Mouse (Mus musculus): ENCODE data around the gene Slx4ip. TPM values are rescaled to one million over a fixed set of nuclear protein-coding genes. Genes with fewer than 3 reads are reported as not detected.

Slx4ip gene
- polyA plus RNA-seq, 1 experiment from 2014 or later = 5.8 TPM

DNA sequence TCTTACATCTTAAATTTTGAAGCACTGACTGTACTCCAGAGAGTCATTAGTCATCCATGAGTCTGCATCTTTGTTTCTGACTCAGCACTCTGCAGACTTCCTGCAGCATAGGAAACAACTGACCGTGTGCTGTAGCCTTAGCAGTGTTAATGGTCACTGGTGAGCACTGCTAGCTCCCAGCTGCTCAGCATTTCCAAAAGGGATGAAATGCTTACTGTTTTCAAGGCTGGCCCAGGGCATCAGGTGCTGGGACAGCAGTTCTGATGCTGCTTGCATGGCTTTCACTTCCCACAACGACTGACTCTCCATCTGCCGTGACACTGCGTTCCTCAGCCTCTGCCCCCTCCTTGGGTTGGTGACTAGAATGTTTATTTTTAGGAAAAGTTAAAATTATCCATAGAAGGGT, 30.0 kb downstream of the Slx4ip start:
- no peak overlapping the region for H3K4me2 ChIP-seq (ENCODE audit: low read length)
- H3K9me3 ChIP-seq (ENCODE audit: control insufficient read depth, low read length) = no peaks in the 10 kb centered on the region
- DNase-seq (ENCODE audit: low spot score) (no peak), ATAC-seq (replicated peaks; ENCODE audit: low FRiP score, low TSS enrichment, low read depth) (0 out of 2 replicates have a peak, but pooled peaks have one; percentile 27)
- WGBS = 28% methylated on average over 4 of the region's 4 CpGs
- no peak overlapping the region for H3K4me3 ChIP-seq (ENCODE audit: low read depth, low read length)
- H3K4me1 ChIP-seq (replicated peaks; ENCODE audit: control insufficient read depth, insufficient read depth, low read length) = peaks cover 9% of the 10 kb centered on the region
- H3K36me3 ChIP-seq (ENCODE audit: control insufficient read depth, insufficient read depth, low read length) = no peaks in the 10 kb centered on the region
- H3K9ac ChIP-seq (ENCODE audit: low read length) = no peak overlapping the region
- no peaks in the 10 kb centered on the region for H3K27me3 ChIP-seq (replicated peaks; ENCODE audit: control insufficient read depth, insufficient read depth, low read length)
- no peak overlapping the region for H3K27ac ChIP-seq (ENCODE audit: low read depth)

DNA sequence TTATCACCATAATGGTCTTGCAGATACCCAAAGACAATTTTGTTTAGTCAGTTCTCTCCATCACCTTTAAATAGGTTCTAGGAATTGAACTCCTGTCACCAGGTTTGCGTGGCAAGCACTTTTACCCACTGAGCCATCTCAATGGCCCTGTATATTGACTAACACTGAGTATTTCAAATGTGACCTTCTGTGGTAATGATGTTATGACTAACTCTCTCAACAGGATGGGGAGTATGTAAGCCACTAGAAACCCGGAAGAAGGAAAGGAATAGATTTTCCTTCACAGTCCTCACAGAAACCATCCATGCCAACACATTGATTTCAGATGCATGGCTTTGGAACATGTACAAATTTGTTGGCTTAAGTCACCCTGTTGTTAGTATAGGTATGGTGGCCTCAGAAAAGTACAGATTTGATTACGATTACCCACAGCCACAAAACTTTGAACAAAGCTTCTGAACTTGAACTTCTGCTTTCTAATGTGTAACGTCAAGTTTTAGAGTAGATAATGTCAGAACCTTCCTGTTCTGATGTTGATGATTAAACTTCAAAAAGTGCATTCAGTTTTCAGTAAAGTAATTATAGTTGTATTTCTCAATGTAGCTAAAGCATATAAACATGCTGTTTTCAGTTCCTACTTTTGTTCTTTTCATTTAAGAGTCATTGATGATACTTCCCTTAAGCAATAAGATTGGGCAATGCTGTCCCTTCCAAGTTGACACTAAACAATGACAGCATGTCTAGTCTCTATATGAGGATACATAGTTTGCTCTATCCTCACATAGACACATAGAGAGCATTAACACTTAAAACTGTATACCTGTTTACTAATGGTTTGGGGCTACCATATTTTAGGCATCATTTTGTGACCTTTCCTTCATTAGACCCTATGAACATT, 45.6 kb downstream of the Slx4ip start:
- no peak overlapping the region for H3K27ac ChIP-seq (ENCODE audit: low read depth)
- H3K9ac ChIP-seq (ENCODE audit: low read length) = no peak overlapping the region
- H3K9me3 ChIP-seq (ENCODE audit: control insufficient read depth, low read length) = no peaks in the 10 kb centered on the region
- H3K4me2 ChIP-seq (ENCODE audit: low read length) = no peak overlapping the region
- DNase-seq (ENCODE audit: low spot score) (no peak), ATAC-seq (replicated peaks; ENCODE audit: low FRiP score, low TSS enrichment, low read depth) (no peak)
- no peaks in the 10 kb centered on the region for H3K4me1 ChIP-seq (replicated peaks; ENCODE audit: control insufficient read depth, insufficient read depth, low read length)
- WGBS = 94% methylated on average over 4 of the region's 4 CpGs
- H3K4me3 ChIP-seq (ENCODE audit: low read depth, low read length) = no peak overlapping the region
- H3K36me3 ChIP-seq (ENCODE audit: control insufficient read depth, insufficient read depth, low read length) = no peaks in the 10 kb centered on the region
- no peaks in the 10 kb centered on the region for H3K27me3 ChIP-seq (replicated peaks; ENCODE audit: control insufficient read depth, insufficient read depth, low read length)

DNA sequence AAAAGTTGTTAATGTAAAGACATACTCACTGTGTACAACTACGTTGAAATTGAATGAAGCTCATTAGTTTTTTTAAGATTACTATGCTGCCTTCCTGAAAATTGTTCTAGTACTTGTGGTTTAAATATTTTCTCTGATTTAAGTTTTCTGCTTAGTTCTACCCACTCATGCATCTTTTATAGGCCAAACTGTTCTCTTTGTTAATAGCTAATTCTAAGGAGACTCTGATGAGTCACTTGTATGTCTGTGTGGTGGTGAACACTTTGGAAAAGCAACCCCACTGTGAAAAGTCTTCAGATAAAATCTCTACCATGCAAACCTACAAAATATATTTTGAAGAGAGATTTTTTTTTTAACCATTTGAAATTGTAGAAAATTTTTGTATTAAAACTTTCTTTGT, 47.2 kb downstream of the Slx4ip start:
- Histone ChIP-seq H3K4me1 (replicated peaks; ENCODE audit: control insufficient read depth, insufficient read depth, low read length) (no peaks in the 10 kb centered on the region), H3K4me3 (ENCODE audit: low read depth, low read length) (no peak overlapping the region), H3K36me3 (ENCODE audit: control insufficient read depth, insufficient read depth, low read length) (no peaks in the 10 kb centered on the region), H3K4me2 (ENCODE audit: low read length) (no peak overlapping the region), H3K27ac (ENCODE audit: low read depth) (no peak overlapping the region), H3K9ac (ENCODE audit: low read length) (no peak overlapping the region), H3K27me3 (replicated peaks; ENCODE audit: control insufficient read depth, insufficient read depth, low read length) (no peaks in the 10 kb centered on the region), H3K9me3 (ENCODE audit: control insufficient read depth, low read length) (no peaks in the 10 kb centered on the region)
- WGBS = 88% methylated on average over 1 of the region's 1 CpGs
- no peak for DNase-seq (ENCODE audit: low spot score)
- ATAC-seq (replicated peaks; ENCODE audit: low FRiP score, low TSS enrichment, low read depth) = no peak

DNA sequence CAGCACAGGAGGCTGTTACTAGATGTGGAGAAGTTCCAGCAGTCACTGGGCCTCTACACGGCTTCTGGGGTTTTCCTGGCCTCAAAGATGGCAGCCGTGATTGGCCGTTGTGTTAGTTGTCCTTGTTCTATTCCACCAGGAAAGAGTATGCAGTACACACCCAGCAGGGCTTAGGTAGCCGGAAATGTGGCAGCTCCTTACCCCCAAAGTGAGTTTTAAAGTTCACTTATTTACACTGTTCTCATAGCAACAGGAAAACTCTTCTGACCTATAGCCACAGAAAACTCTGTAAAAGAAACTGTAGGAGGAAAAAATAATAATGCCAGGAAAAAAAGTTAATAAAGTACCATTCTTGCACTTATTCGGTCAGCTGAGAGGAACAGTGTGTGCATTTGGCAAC, 55.3 kb downstream of the Slx4ip start:
- Histone ChIP-seq H3K4me1 (replicated peaks; ENCODE audit: control insufficient read depth, insufficient read depth, low read length) (0 out of 2 replicates have a peak, but pooled peaks cover 13% of the 10 kb centered on the region), H3K4me2 (ENCODE audit: low read length) (no peak overlapping the region), H3K27ac (ENCODE audit: low read depth) (no peak overlapping the region), H3K9me3 (ENCODE audit: control insufficient read depth, low read length) (no peaks in the 10 kb centered on the region), H3K27me3 (replicated peaks; ENCODE audit: control insufficient read depth, insufficient read depth, low read length) (no peaks in the 10 kb centered on the region), H3K4me3 (ENCODE audit: low read depth, low read length) (no peak overlapping the region), H3K36me3 (ENCODE audit: control insufficient read depth, insufficient read depth, low read length) (no peaks in the 10 kb centered on the region), H3K9ac (ENCODE audit: low read length) (no peak overlapping the region)
- WGBS = 84% methylated on average over 5 of the region's 5 CpGs
- ATAC-seq (replicated peaks; ENCODE audit: low FRiP score, low TSS enrichment, low read depth) (no peak), DNase-seq (ENCODE audit: low spot score) (no peak)

DNA sequence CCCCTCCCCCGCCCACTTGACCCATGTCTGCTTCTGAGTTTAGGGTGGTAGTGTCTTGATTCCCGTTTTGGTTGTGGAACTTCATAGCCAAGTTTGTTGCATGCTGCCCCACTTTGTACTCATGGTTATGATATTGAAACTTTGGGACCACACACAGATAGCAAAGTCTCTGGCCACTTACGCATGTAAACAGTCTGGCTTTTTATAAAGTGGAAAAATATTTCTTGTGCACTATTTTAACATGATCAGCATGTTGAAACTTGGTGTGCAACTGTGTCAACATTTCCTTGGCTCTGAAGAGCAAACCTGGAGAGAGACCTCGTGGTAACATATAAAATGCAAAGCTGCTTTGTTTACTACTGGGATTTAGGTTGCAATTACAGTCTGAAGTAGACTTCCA, 56.5 kb downstream of the Slx4ip start:
- Histone ChIP-seq H3K9me3 (ENCODE audit: control insufficient read depth, low read length) (no peaks in the 10 kb centered on the region), H3K27me3 (replicated peaks; ENCODE audit: control insufficient read depth, insufficient read depth, low read length) (no peaks in the 10 kb centered on the region), H3K4me3 (ENCODE audit: low read depth, low read length) (no peak overlapping the region), H3K9ac (ENCODE audit: low read length) (no peak overlapping the region), H3K4me1 (replicated peaks; ENCODE audit: control insufficient read depth, insufficient read depth, low read length) (0 out of 2 replicates have a peak, but pooled peaks cover 13% of the 10 kb centered on the region), H3K4me2 (ENCODE audit: low read length) (no peak overlapping the region), H3K27ac (ENCODE audit: low read depth) (no peak overlapping the region), H3K36me3 (ENCODE audit: control insufficient read depth, insufficient read depth, low read length) (no peaks in the 10 kb centered on the region)
- ATAC-seq (replicated peaks; ENCODE audit: low FRiP score, low TSS enrichment, low read depth) (no peak), DNase-seq (ENCODE audit: low spot score) (no peak)
- WGBS = 55% methylated on average over 4 of the region's 4 CpGs

DNA sequence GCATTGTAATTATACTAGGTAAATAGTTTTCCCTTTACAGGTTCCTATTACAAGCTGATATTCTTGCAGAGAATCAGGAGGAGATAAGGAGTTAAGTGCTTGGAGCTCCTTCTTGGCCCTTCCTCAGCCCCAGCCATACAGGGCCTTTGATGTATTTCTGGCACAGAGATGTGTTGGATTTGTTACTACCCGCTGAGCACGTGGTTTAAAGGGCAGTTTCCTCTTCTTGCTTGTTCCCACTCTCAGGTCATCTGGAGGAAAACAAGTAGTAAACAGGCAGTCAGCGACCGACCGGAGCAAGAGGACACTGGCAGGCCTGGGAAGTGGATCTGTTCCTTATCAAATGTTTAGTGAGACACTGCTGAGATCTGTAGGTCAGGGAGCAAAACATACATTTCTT, 56.9 kb downstream of the Slx4ip start:
- 0 out of 2 replicates have a peak, but pooled peaks cover 13% of the 10 kb centered on the region for H3K4me1 ChIP-seq (replicated peaks; ENCODE audit: control insufficient read depth, insufficient read depth, low read length)
- H3K4me2 ChIP-seq (ENCODE audit: low read length) = no peak overlapping the region
- H3K27me3 ChIP-seq (replicated peaks; ENCODE audit: control insufficient read depth, insufficient read depth, low read length) = no peaks in the 10 kb centered on the region
- 20% methylated on average over 5 of the region's 5 CpGs for WGBS
- no peaks in the 10 kb centered on the region for H3K36me3 ChIP-seq (ENCODE audit: control insufficient read depth, insufficient read depth, low read length)
- ATAC-seq (replicated peaks; ENCODE audit: low FRiP score, low TSS enrichment, low read depth) (no peak), DNase-seq (ENCODE audit: low spot score) (no peak)
- H3K27ac ChIP-seq (ENCODE audit: low read depth) = no peak overlapping the region
- H3K9me3 ChIP-seq (ENCODE audit: control insufficient read depth, low read length) = no peaks in the 10 kb centered on the region
- H3K4me3 ChIP-seq (ENCODE audit: low read depth, low read length) = no peak overlapping the region
- no peak overlapping the region for H3K9ac ChIP-seq (ENCODE audit: low read length)

DNA sequence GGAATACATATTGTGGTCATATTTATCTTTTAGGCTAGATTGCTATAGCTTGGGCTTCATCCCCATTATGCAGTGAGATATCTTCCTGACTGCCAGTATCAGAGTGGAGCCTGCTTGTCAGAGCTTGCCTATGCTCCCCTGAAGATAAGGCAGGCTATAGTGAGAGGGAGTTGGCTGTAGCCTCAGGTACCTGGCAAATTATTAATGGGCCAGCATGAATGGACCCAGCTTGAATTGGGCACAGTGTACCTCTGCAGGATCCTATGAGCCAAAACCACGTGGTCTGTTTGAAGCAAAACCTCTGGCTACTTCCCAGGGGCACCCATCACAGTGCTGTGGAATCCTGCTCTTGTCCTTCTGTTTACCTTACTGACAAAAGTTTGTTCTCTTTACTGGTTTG, 61.2 kb downstream of the Slx4ip start:
- Histone ChIP-seq H3K36me3 (ENCODE audit: control insufficient read depth, insufficient read depth, low read length) (no peaks in the 10 kb centered on the region), H3K9ac (ENCODE audit: low read length) (no peak overlapping the region), H3K27me3 (replicated peaks; ENCODE audit: control insufficient read depth, insufficient read depth, low read length) (no peaks in the 10 kb centered on the region), H3K4me3 (ENCODE audit: low read depth, low read length) (no peak overlapping the region), H3K27ac (ENCODE audit: low read depth) (no peak overlapping the region), H3K4me1 (replicated peaks; ENCODE audit: control insufficient read depth, insufficient read depth, low read length) (peaks cover 10% of the 10 kb centered on the region; the same call in 1 of the 2 replicates), H3K9me3 (ENCODE audit: control insufficient read depth, low read length) (no peaks in the 10 kb centered on the region), H3K4me2 (ENCODE audit: low read length) (no peak overlapping the region)
- DNase-seq (ENCODE audit: low spot score) (no peak), ATAC-seq (replicated peaks; ENCODE audit: low FRiP score, low TSS enrichment, low read depth) (no peak)
- WGBS = 26% methylated on average over 1 of the region's 1 CpGs

DNA sequence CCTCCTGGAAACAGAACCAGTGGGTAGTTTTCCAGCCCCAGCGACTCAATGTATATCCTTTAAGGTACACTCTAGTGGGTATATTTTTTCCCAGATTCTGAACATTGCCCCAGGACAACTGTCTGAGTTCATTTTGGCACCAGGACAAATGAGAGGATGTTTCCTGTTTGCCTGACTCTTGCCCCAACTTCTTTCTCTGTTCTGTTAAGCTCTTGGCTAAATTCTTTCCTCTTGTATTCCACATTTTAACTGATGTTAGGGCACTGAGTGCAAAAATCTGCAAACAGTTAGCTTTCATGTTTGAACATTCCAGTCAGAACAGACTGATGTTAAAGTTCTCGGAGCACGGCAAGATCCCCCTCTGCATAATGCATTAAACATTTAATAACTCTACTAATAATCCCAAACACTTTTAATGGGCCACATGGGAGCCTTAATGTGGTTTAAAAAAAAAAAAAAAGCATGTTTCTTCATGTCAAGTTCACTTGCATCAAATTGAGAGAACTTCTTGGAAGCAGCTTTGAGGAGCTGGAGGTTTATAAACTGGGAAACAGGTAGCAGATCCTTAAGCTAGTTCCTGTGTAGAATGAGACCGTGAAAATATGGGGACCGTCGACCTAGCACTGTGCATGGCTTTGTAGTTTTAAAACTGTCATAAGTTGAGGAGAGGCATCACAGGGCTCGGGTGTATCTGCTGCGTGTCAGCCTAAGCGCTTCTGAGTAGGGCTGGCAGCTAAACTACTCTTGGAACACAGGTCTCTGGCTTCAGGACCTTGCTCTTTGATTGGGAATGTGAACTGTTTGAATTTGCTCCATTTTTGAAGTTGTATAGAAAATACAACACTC, 64.9 kb downstream of the Slx4ip start:
- Histone ChIP-seq H3K9me3 (ENCODE audit: control insufficient read depth, low read length) (no peaks in the 10 kb centered on the region), H3K4me2 (ENCODE audit: low read length) (no peak overlapping the region), H3K4me1 (replicated peaks; ENCODE audit: control insufficient read depth, insufficient read depth, low read length) (peaks cover 6% of the 10 kb centered on the region; the same call in 1 of the 2 replicates), H3K36me3 (ENCODE audit: control insufficient read depth, insufficient read depth, low read length) (no peaks in the 10 kb centered on the region), H3K27me3 (replicated peaks; ENCODE audit: control insufficient read depth, insufficient read depth, low read length) (no peaks in the 10 kb centered on the region), H3K27ac (ENCODE audit: low read depth) (no peak overlapping the region), H3K9ac (ENCODE audit: low read length) (no peak overlapping the region), H3K4me3 (ENCODE audit: low read depth, low read length) (no peak overlapping the region)
- ATAC-seq (replicated peaks; ENCODE audit: low FRiP score, low TSS enrichment, low read depth) (no peak), DNase-seq (ENCODE audit: low spot score) (no peak)
- WGBS = 41% methylated on average over 9 of the region's 9 CpGs

All from intestine, embryonic 14.5 days (tissue).